Mouse (Mus musculus): Measurements from ENCODE around the gene Gss.
"Not testable (repeated sequence)": the region's sequence is repeated elsewhere in the genome, so short reads cannot be mapped to it uniquely, and the experiment has no call there.

The Gss gene

GRCm38 (mm10) chr2:155538463-155539057, 54.0 kb downstream of the Gss start:
- in situ Hi-C loops (cut with MboI; ENCODE audit: low pct_unique_long_range_greater_than_20kb in 1 of 2, low sequenced_read_pairs in 2 of 2, unreplicated experiment in 1 of 2): not testable (repeated sequence)

DNA sequence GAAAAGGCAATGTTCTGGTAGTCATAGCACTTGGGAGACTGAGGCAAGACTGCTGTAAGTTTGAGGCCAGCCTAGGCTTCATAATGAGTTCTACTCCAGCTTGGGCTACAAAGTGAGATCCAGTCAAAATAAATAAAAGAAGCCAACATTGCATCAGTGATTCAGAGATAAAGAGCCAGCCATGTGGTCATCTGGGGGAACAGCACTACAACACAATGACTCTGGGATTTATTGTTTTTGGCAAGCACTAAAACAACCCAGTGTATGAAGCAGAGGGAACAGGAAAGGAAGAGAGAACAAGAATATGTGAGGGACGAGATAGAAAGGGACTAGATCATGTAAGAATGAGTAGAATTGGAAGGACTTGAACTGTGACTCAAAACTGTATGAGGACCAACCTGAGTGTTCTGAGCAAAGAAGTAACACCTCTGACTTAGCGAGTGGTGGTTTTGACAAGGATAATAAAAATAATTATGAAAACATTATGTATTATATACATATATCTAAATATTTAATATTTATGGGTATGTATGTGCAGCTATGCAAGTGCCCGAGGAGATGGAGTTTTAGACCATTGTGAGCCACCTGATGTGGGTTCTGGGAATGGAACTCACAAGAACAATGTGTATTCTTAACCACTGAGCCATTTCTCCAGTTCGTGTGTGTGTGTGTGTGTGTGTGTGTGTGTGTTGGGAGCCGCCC, 54.7 kb downstream of the Gss start:
- in situ Hi-C loops (cut with MboI; ENCODE audit: low pct_unique_long_range_greater_than_20kb in 1 of 2, low sequenced_read_pairs in 2 of 2, unreplicated experiment in 1 of 2): no loop called here

GRCm38 (mm10) chr2:155536292-155536691, 56.3 kb downstream of the Gss start:
- in situ Hi-C loops (cut with MboI; ENCODE audit: low pct_unique_long_range_greater_than_20kb in 1 of 2, low sequenced_read_pairs in 2 of 2, unreplicated experiment in 1 of 2): no loop called here

- in situ Hi-C loops (cut with MboI; ENCODE audit: low pct_unique_long_range_greater_than_20kb in 1 of 2, low sequenced_read_pairs in 2 of 2, unreplicated experiment in 1 of 2): no loop called here
Observed at GRCm38 (mm10) chr2:155527367-155527766, 65.2 kb downstream of the Gss start.

DNA sequence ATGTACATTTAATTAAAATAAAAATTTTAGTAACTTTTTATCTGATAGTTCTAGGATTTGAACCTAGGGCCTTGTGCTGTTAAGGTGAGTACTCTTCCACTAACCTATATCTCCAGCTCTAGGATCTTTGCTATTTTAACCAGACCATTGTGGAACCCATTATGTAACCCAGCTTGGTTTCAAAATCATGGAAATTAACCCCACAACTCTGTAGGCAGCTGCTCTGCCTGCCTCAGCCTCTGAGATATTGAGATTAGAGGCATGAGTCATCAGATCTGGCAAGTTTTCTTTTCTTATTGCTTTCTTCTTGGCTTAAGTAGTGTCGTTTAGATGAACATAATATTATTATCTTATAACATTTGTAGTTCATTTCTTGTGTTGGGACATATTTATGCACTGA, 68.2 kb downstream of the Gss start:
- in situ Hi-C loops (cut with MboI; ENCODE audit: low pct_unique_long_range_greater_than_20kb in 1 of 2, low sequenced_read_pairs in 2 of 2, unreplicated experiment in 1 of 2): no loop called here

GRCm38 (mm10) chr2:155523706-155524105, 68.9 kb downstream of the Gss start:
- in situ Hi-C loops (cut with MboI; ENCODE audit: low pct_unique_long_range_greater_than_20kb in 1 of 2, low sequenced_read_pairs in 2 of 2, unreplicated experiment in 1 of 2): no loop called here

- in situ Hi-C loops (cut with MboI; ENCODE audit: low pct_unique_long_range_greater_than_20kb in 1 of 2, low sequenced_read_pairs in 2 of 2, unreplicated experiment in 1 of 2): loop anchor here (5.0 to 10.0 kb wide), 3 partner anchors 99 to 236 kb away; partner anchors contain the start of gene Procr (in 2 of the 2)
Observed at GRCm38 (mm10) chr2:155518531-155519270, 73.9 kb downstream of the Gss start.

DNA sequence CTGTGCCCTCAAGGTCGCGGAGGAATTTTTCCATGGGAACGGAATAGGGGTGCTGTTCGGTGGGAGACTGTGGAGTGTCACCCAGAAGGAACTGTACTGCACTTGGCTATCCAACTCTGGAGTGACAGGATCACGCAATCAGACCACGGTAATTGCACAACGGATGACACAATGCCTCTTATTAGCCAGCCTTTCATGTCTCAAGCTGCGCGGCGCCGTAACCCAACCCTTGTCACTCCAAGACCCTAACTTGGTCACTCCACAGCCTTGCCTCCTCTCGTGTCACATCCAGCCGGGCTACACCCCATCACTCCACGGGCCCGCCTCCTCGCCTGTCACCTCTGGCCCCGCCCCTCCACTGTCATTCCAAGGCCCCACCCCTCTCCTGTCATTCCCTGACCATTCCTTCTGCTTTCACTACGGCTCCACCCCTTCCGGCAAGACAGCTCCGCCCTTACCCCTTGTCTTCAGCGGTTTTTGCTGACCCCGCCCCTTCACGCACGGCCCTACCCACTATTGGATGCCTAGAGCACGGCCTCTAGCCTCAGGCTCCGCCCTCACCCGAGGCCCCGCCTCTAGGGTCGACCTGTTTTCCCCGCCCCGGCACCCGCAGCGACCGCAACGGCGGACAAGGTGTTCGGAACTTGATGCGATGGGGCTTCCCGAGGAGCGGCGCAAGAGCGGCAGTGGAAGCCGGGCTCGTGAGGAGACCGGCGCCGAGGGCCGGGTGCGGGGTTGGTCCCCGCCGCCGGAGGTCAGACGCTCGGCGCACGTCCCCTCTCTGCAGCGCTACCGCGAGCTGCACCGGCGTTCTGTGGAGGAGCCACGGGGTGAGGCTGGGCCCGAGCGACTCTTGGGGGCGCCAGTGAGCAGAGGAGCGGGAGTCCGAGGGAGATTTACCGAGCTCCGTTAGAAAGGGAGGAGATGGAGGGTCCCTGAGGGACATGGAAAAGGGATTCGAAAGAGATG, 74.9 kb downstream of the Gss start, which contains the start of the genes Acss2 and Ggt7:
Gene Acss2 (plus strand): TSS at position 494 of the 969 bp plus-strand sequence.
Gene Ggt7 (minus strand): TSS at position 783 of the 969 bp plus-strand sequence.
- in situ Hi-C loops (cut with MboI; ENCODE audit: low pct_unique_long_range_greater_than_20kb in 1 of 2, low sequenced_read_pairs in 2 of 2, unreplicated experiment in 1 of 2): loop anchor here (5.0 to 10.0 kb wide), 3 partner anchors 100 to 237 kb away; partner anchors contain the start of gene Procr (in 2 of the 2)

DNA sequence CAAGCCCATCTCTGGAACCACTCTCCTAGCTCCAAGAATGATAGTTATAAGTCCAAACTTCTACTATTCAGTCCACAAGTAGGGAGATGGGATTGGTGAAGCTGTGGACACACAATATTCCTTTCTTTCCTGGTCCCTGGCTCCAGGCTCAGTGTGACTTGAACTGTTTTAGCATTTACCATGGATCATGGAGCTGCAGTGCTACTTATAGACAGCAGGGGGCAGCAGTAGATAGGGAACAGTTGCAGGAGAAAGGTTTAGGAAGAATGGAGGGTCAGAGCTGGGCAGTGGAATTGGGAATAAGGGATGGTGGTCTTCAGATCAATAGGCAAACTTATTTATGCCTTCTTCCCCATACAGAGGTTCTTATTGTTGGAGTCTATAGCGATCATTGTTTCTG, 76.7 kb downstream of the Gss start:
- in situ Hi-C loops (cut with MboI; ENCODE audit: low pct_unique_long_range_greater_than_20kb in 1 of 2, low sequenced_read_pairs in 2 of 2, unreplicated experiment in 1 of 2): loop anchor here (5.0 to 10.0 kb wide), 3 partner anchors 101 to 239 kb away; partner anchors contain the start of gene Procr (in 2 of the 2)

DNA sequence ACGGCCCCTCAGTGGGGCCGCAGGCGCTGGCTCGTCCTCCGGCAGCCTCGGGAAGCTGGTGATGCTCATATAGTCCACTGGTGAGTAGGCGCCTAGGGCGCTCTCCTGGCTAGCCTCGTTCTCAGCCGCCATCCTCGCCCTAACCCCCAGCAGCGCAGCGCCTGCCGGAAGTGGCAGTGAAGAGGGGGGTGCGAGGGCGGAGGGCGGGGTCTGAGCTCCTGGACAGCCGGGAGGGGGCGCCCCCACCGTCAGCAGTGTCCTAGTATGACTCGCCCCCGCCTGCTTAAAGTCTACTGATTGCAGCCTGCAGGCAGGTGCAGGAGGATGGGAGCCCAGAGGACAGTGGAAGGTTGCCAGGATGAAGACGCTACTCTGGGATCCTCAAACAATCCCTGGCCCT, 77.9 kb downstream of the Gss start:
- in situ Hi-C loops (cut with MboI; ENCODE audit: low pct_unique_long_range_greater_than_20kb in 1 of 2, low sequenced_read_pairs in 2 of 2, unreplicated experiment in 1 of 2): loop anchor here (5.0 to 10.0 kb wide), 3 partner anchors 103 to 240 kb away; partner anchors contain the start of gene Procr (in 2 of the 2)

DNA sequence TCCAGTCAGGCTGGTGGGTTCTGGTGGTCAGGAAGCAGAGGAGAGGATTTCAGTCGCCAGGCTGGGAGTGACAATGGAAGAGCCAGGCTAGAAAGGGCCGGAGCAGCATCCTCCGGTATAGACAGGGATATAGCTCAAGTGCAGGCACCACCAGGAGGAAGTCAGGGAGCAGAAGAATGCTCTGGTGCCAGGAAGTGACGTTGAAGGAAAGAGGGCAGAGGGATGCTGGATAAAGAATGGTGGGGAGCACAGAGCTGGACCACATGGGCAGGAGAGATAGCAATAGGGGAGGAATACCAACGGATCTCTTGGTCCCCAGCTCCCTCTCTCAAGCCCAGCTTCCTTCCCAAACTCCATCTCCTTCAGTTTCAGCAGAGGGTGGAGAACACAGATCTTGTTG, 79.1 kb downstream of the Gss start:
- in situ Hi-C loops (cut with MboI; ENCODE audit: low pct_unique_long_range_greater_than_20kb in 1 of 2, low sequenced_read_pairs in 2 of 2, unreplicated experiment in 1 of 2): loop anchor here (10.0 kb wide), 1 partner anchor 241 kb away; the partner anchor contains the start of gene Procr (in 2 of the 2)
